Comparison of ENCODE assay signal across 8 mouse cellular contexts in genomic region chrX:71816931-71817361, GRCm38 (mm10). TPM values are rescaled to one million over a fixed set of nuclear protein-coding genes. Genes with fewer than 3 reads are reported as not detected.
DNase-seq lines count a peak whose midpoint lies in the region; ATAC-seq lines count a peak whose summit lies in the region.

No protein-coding gene starts in this region.

- peak overlapping the region; percentile 44 for H3K4me2 ChIP-seq in kidney, embryonic 14.5 days (replicated peaks; ENCODE audit: low read depth, low read length)
- peak overlapping the region; percentile 51 for H3K4me2 ChIP-seq in forebrain, embryonic 12.5 days
- peak overlapping the region; percentile 67 for H3K4me2 ChIP-seq in liver, embryonic 16.5 days (ENCODE audit: low read depth, low read length)

- H3K27ac ChIP-seq in kidney, embryonic 14.5 days (ENCODE audit: low read depth, low read length): peak overlapping the region; percentile 59
- H3K27ac ChIP-seq in forebrain, embryonic 12.5 days: peak overlapping the region; percentile 84
- peak overlapping the region; percentile 69 for H3K27ac ChIP-seq in liver, embryonic 16.5 days (ENCODE audit: low read length)

- H3K27me3 ChIP-seq in kidney, embryonic 14.5 days (ENCODE audit: control insufficient read depth, insufficient read depth, low read length): no peaks in the 10 kb centered on the region
- no peaks in the 10 kb centered on the region for H3K27me3 ChIP-seq in forebrain, embryonic 12.5 days
- H3K27me3 ChIP-seq in liver, embryonic 16.5 days (ENCODE audit: control insufficient read depth, insufficient read depth, low read depth, low read length): no peaks in the 10 kb centered on the region

- WGBS in kidney, embryonic 14.5 days: 31% methylated on average over 14 of the region's 14 CpGs
- WGBS in forebrain, embryonic 12.5 days: 13% methylated on average over 14 of the region's 14 CpGs
- WGBS in liver, embryonic 16.5 days (ENCODE audit: insufficient replicate concordance): 9% methylated on average over 14 of the region's 14 CpGs

- peak overlapping the region; percentile 59 for H3K4me3 ChIP-seq in kidney, embryonic 14.5 days (ENCODE audit: low read length)
- H3K4me3 ChIP-seq in forebrain, embryonic 12.5 days (replicated peaks): peak overlapping the region; percentile 62
- peak overlapping the region; percentile 69 for H3K4me3 ChIP-seq in liver, embryonic 16.5 days (ENCODE audit: low read depth, low read length)

- no peaks in the 10 kb centered on the region for H3K4me1 ChIP-seq in kidney, embryonic 14.5 days (ENCODE audit: control insufficient read depth, insufficient read depth, low read length)
- no peaks in the 10 kb centered on the region; the same call in 1 of the 2 replicates for H3K4me1 ChIP-seq in forebrain, embryonic 12.5 days
- H3K4me1 ChIP-seq in liver, embryonic 16.5 days (ENCODE audit: control insufficient read depth, low read depth, low read length): no peaks in the 10 kb centered on the region

- H3K9me3 ChIP-seq in kidney, embryonic 14.5 days (ENCODE audit: control insufficient read depth, low read length): no peaks in the 10 kb centered on the region
- H3K9me3 ChIP-seq in forebrain, embryonic 12.5 days: no peaks in the 10 kb centered on the region
- no peaks in the 10 kb centered on the region for H3K9me3 ChIP-seq in liver, embryonic 16.5 days (replicated peaks; ENCODE audit: control insufficient read depth, low read length)

- peak overlapping the region; percentile 77 for H3K9ac ChIP-seq in kidney, embryonic 14.5 days (ENCODE audit: low read depth, low read length)
- peak overlapping the region; percentile 75 for H3K9ac ChIP-seq in forebrain, embryonic 12.5 days
- peak overlapping the region; percentile 69 for H3K9ac ChIP-seq in liver, embryonic 16.5 days (ENCODE audit: low read depth, low read length)

- DNase-seq in kidney, adult 11 months: no peak
- peak; percentile 50 for DNase-seq in MEL-GATA-1-ER (ENCODE audit: extremely low read depth, low read depth)
- no peak for DNase-seq in adrenal gland, postnatal 10 days
- DNase-seq in adrenal gland, adult 18-20 months (ENCODE audit: low spot score in 2 of 2): no peak
- no peak for DNase-seq in ovary, adult 18-20 months (ENCODE audit: low spot score)

- H3K36me3 ChIP-seq in kidney, embryonic 14.5 days (ENCODE audit: control insufficient read depth, insufficient read depth, low read length): no peaks in the 10 kb centered on the region; the same call in 1 of the 2 replicates
- H3K36me3 ChIP-seq in forebrain, embryonic 12.5 days (replicated peaks): no peaks in the 10 kb centered on the region
- no peaks in the 10 kb centered on the region for H3K36me3 ChIP-seq in liver, embryonic 16.5 days (ENCODE audit: control insufficient read depth, insufficient read depth)

- peak; percentile 84 for ATAC-seq in kidney, embryonic 14.5 days (ENCODE audit: low FRiP score, low TSS enrichment)
- ATAC-seq in forebrain, embryonic 12.5 days (ENCODE audit: low FRiP score): peak; percentile 75
- ATAC-seq in liver, embryonic 16.5 days (ENCODE audit: low read depth): peak; percentile 45

RNA-seq across cellular contexts. Expression of gene Vma21, which starts 1.2 kb away (rescaled TPM):
- 38.8 and 39.6 TPM in 2 replicates for polyA plus RNA-seq in kidney, embryonic 14.5 days (2014; fragmentation: Nextera tagmentation; extraction: Ambion mirVana)
- 50.1 and 52.0 TPM in 2 replicates for polyA plus RNA-seq in forebrain, embryonic 12.5 days (2016; fragmentation: Nextera tagmentation; extraction: Ambion mirVana)
- 22.1 and 22.5 TPM in 2 replicates for polyA plus RNA-seq in liver, embryonic 16.5 days (2015; fragmentation: Nextera tagmentation; extraction: Ambion mirVana)
- total RNA-seq in adrenal gland, postnatal 10 days (2021): 10 to 100 TPM; 34.1 to 40.8 TPM
- total RNA-seq in adrenal gland, adult 18-20 months (2021): 10 to 100 TPM; 41.1 to 44.5 TPM
